Mouse (Mus musculus): ENCODE data around the gene Lrrfip2. TPM values are rescaled to one million over a fixed set of nuclear protein-coding genes. Genes with fewer than 3 reads are reported as not detected.

Gene Lrrfip2
- polyA plus RNA-seq, 1 experiment: 15.3 TPM

- no peak overlapping the region for H3K27ac ChIP-seq (ENCODE audit: insufficient read depth, low read depth, low read length)
- WGBS: 44% methylated on average over 10 of the region's 10 CpGs
- no peak for TF ChIP-seq POLR2A (IDR thresholded peaks at IDR 0.05; ENCODE audit: low read depth, low read length)
- TF ChIP-seq CTCF (IDR thresholded peaks at IDR 0.05; ENCODE audit: extremely low read depth, insufficient read length, insufficient replicate concordance, low read depth, low read length): no peak
- H3K4me1 ChIP-seq (ENCODE audit: control insufficient read depth, insufficient read depth, insufficient read length, low read length): peaks cover 8% of the 10 kb centered on the region; the same call in 1 of the 2 replicates
- no peak overlapping the region for H3K4me3 ChIP-seq (ENCODE audit: low read depth, low read length)
- peaks cover 34% of the 10 kb centered on the region for H3K36me3 ChIP-seq (ENCODE audit: control insufficient read depth, insufficient read depth, low read length)
- no peaks in the 10 kb centered on the region for H3K27me3 ChIP-seq (ENCODE audit: control insufficient read depth, insufficient read depth, low read length)
Observed at GRCm38 (mm10) chr9:111211122-111212041, 94.0 kb downstream of the Lrrfip2 start.

GRCm38 (mm10) chr9:111213501-111213900, 96.1 kb downstream of the Lrrfip2 start:
- TF ChIP-seq CTCF (IDR thresholded peaks at IDR 0.05; ENCODE audit: extremely low read depth, insufficient read length, insufficient replicate concordance, low read depth, low read length) (no peak), POLR2A (IDR thresholded peaks at IDR 0.05; ENCODE audit: low read depth, low read length) (no peak)
- Histone ChIP-seq H3K27ac (ENCODE audit: insufficient read depth, low read depth, low read length) (peak overlapping the region; percentile 17; the same call in 1 of the 2 replicates), H3K27me3 (ENCODE audit: control insufficient read depth, insufficient read depth, low read length) (no peaks in the 10 kb centered on the region), H3K4me1 (ENCODE audit: control insufficient read depth, insufficient read depth, insufficient read length, low read length) (peaks cover 8% of the 10 kb centered on the region; the same call in 1 of the 2 replicates), H3K4me3 (ENCODE audit: low read depth, low read length) (no peak overlapping the region), H3K36me3 (ENCODE audit: control insufficient read depth, insufficient read depth, low read length) (peaks cover 32% of the 10 kb centered on the region)
- 69% methylated on average over 6 of the region's 6 CpGs for WGBS

DNA sequence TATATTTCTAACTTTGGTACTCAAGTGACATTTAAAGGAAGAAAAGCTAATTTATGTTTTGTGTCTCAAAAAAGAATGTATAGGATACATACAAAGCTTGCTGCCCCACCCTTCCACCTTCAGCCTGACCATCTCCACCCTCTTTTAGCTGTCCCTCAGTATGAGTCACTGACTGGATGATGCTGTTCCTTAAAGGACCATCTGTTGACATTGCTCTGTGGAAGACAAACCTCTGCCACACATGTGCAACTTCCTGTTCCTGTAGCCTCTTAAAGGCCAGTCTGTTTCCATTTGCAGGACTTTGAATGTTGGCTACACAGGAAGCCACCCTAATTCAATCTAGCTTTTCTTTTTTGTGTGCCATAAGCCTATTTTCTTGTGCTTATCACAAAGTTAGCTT, 99.0 kb downstream of the Lrrfip2 start:
- peaks cover 47% of the 10 kb centered on the region for H3K36me3 ChIP-seq (ENCODE audit: control insufficient read depth, insufficient read depth, low read length)
- H3K27ac ChIP-seq (ENCODE audit: insufficient read depth, low read depth, low read length): no peak overlapping the region
- no peak overlapping the region for H3K4me3 ChIP-seq (ENCODE audit: low read depth, low read length)
- no peak for TF ChIP-seq POLR2A (IDR thresholded peaks at IDR 0.05; ENCODE audit: low read depth, low read length)
- TF ChIP-seq CTCF (IDR thresholded peaks at IDR 0.05; ENCODE audit: extremely low read depth, insufficient read length, insufficient replicate concordance, low read depth, low read length): no peak
- no peaks in the 10 kb centered on the region for H3K27me3 ChIP-seq (ENCODE audit: control insufficient read depth, insufficient read depth, low read length)
- peaks cover 3% of the 10 kb centered on the region; the same call in 1 of the 2 replicates for H3K4me1 ChIP-seq (ENCODE audit: control insufficient read depth, insufficient read depth, insufficient read length, low read length)

GRCm38 (mm10) chr9:111220551-111221080, 103.2 kb downstream of the Lrrfip2 start:
- TF ChIP-seq CTCF (IDR thresholded peaks at IDR 0.05; ENCODE audit: extremely low read depth, insufficient read length, insufficient replicate concordance, low read depth, low read length) (no peak), POLR2A (IDR thresholded peaks at IDR 0.05; ENCODE audit: low read depth, low read length) (no peak)
- peaks cover 61% of the 10 kb centered on the region for H3K36me3 ChIP-seq (ENCODE audit: control insufficient read depth, insufficient read depth, low read length)
- H3K4me1 ChIP-seq (ENCODE audit: control insufficient read depth, insufficient read depth, insufficient read length, low read length): no peaks in the 10 kb centered on the region
- no peak overlapping the region for H3K4me3 ChIP-seq (ENCODE audit: low read depth, low read length)
- 86% methylated on average over 5 of the region's 5 CpGs for WGBS
- H3K27me3 ChIP-seq (ENCODE audit: control insufficient read depth, insufficient read depth, low read length): no peaks in the 10 kb centered on the region
- no peak overlapping the region for H3K27ac ChIP-seq (ENCODE audit: insufficient read depth, low read depth, low read length)

GRCm38 (mm10) chr9:111221580-111221979, 104.2 kb downstream of the Lrrfip2 start:
- TF ChIP-seq POLR2A (IDR thresholded peaks at IDR 0.05; ENCODE audit: low read depth, low read length) (no peak), CTCF (IDR thresholded peaks at IDR 0.05; ENCODE audit: extremely low read depth, insufficient read length, insufficient replicate concordance, low read depth, low read length) (no peak)
- Histone ChIP-seq H3K4me3 (ENCODE audit: low read depth, low read length) (no peak overlapping the region), H3K36me3 (ENCODE audit: control insufficient read depth, insufficient read depth, low read length) (peaks cover 60% of the 10 kb centered on the region), H3K27me3 (ENCODE audit: control insufficient read depth, insufficient read depth, low read length) (no peaks in the 10 kb centered on the region), H3K27ac (ENCODE audit: insufficient read depth, low read depth, low read length) (no peak overlapping the region), H3K4me1 (ENCODE audit: control insufficient read depth, insufficient read depth, insufficient read length, low read length) (no peaks in the 10 kb centered on the region; the same call in 1 of the 2 replicates)
- 86% methylated on average over 1 of the region's 1 CpGs for WGBS

DNA sequence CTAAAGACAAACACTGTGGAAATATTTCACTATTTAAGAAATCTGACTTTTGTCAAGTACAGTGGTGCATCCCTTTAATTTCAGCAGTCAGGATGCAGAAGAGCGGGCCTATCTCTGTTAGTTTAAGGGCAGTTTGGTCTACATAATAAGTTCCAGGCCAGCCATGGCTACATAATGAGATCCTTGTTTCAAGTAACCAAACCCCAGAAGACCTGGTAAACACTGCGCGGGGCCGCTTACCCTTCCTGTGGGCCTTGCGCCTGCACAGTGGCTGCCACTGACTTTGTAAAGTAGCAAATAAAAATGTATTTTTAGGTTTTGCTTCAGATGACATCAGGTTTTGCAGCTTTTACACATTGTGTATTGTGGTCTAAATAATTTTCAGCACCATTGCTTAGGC, 106.0 kb downstream of the Lrrfip2 start:
- Histone ChIP-seq H3K4me1 (ENCODE audit: control insufficient read depth, insufficient read depth, insufficient read length, low read length) (no peaks in the 10 kb centered on the region; the same call in 1 of the 2 replicates), H3K27me3 (ENCODE audit: control insufficient read depth, insufficient read depth, low read length) (no peaks in the 10 kb centered on the region), H3K36me3 (ENCODE audit: control insufficient read depth, insufficient read depth, low read length) (peaks cover 66% of the 10 kb centered on the region), H3K4me3 (ENCODE audit: low read depth, low read length) (no peak overlapping the region), H3K27ac (ENCODE audit: insufficient read depth, low read depth, low read length) (no peak overlapping the region)
- TF ChIP-seq CTCF (IDR thresholded peaks at IDR 0.05; ENCODE audit: extremely low read depth, insufficient read length, insufficient replicate concordance, low read depth, low read length) (no peak), POLR2A (IDR thresholded peaks at IDR 0.05; ENCODE audit: low read depth, low read length) (no peak)
- WGBS: 97% methylated on average over 5 of the region's 5 CpGs

- TF ChIP-seq POLR2A (IDR thresholded peaks at IDR 0.05; ENCODE audit: low read depth, low read length): no peak
- TF ChIP-seq CTCF (IDR thresholded peaks at IDR 0.05; ENCODE audit: extremely low read depth, insufficient read length, insufficient replicate concordance, low read depth, low read length): no peak
- Histone ChIP-seq H3K27ac (ENCODE audit: insufficient read depth, low read depth, low read length) (no peak overlapping the region), H3K36me3 (ENCODE audit: control insufficient read depth, insufficient read depth, low read length) (peaks cover 62% of the 10 kb centered on the region), H3K27me3 (ENCODE audit: control insufficient read depth, insufficient read depth, low read length) (no peaks in the 10 kb centered on the region), H3K4me3 (ENCODE audit: low read depth, low read length) (no peak overlapping the region), H3K4me1 (ENCODE audit: control insufficient read depth, insufficient read depth, insufficient read length, low read length) (no peaks in the 10 kb centered on the region; the same call in 1 of the 2 replicates)
- 63% methylated on average over 5 of the region's 5 CpGs for WGBS
Observed at GRCm38 (mm10) chr9:111228446-111228845, 111.1 kb downstream of the Lrrfip2 start.
